Mouse (Mus musculus): ENCODE data around the gene Iqsec3. TPM values are rescaled to one million over a fixed set of nuclear protein-coding genes. Genes with fewer than 3 reads are reported as not detected.

Gene Iqsec3
- polyA plus RNA-seq (2015; fragmentation: Nextera tagmentation; extraction: Ambion mirVana): 0.16 and 0.18 TPM in 2 replicates

- H3K9ac ChIP-seq (ENCODE audit: low read depth, low read length): no peak within 1 kb of the TSS
- no peaks in the 10 kb centered on the region for H3K4me1 ChIP-seq (replicated peaks; ENCODE audit: control insufficient read depth, insufficient read depth, low read length)
- H3K27ac ChIP-seq (ENCODE audit: low read depth, low read length): no peak within 1 kb of the TSS
- no peaks in the 10 kb centered on the region for H3K9me3 ChIP-seq (ENCODE audit: control insufficient read depth)
- under 1% methylated on average over 52 of the region's 65 CpGs for WGBS
- H3K4me2 ChIP-seq (replicated peaks; ENCODE audit: low read depth): peak within 1 kb of the TSS; percentile 43
- peaks cover 9% of the 10 kb centered on the region for H3K27me3 ChIP-seq (replicated peaks; ENCODE audit: control insufficient read depth, insufficient read depth, low read length)
- TF ChIP-seq CTCF (IDR thresholded peaks at IDR 0.05; ENCODE audit: low read depth): no peak
- peak; percentile 75 for ATAC-seq
- H3K36me3 ChIP-seq (ENCODE audit: control insufficient read depth, insufficient read depth): no peaks in the 10 kb centered on the region
- H3K4me3 ChIP-seq (ENCODE audit: low read depth, low read length): no peak within 1 kb of the TSS
Observed at GRCm38 (mm10) chr6:121473093-121473821, at the start of gene Iqsec3. TSS of gene Iqsec3 (minus strand) at chr6:121473678.

GRCm38 (mm10) chr6:121522106-121522705 is 48.7 kb upstream of the Iqsec3 start:
- H3K9me3 ChIP-seq (ENCODE audit: control insufficient read depth): no peaks in the 10 kb centered on the region
- H3K4me2 ChIP-seq (replicated peaks; ENCODE audit: low read depth): no peak overlapping the region
- no peaks in the 10 kb centered on the region for H3K36me3 ChIP-seq (ENCODE audit: control insufficient read depth, insufficient read depth)
- no peaks in the 10 kb centered on the region for H3K4me1 ChIP-seq (replicated peaks; ENCODE audit: control insufficient read depth, insufficient read depth, low read length)
- ATAC-seq: no peak
- H3K4me3 ChIP-seq (ENCODE audit: low read depth, low read length): no peak overlapping the region
- no peak for TF ChIP-seq CTCF (IDR thresholded peaks at IDR 0.05; ENCODE audit: low read depth)
- no peak overlapping the region for H3K27ac ChIP-seq (ENCODE audit: low read depth, low read length)
- no peak overlapping the region for H3K9ac ChIP-seq (ENCODE audit: low read depth, low read length)
- 59% methylated on average over 5 of the region's 5 CpGs for WGBS
- H3K27me3 ChIP-seq (replicated peaks; ENCODE audit: control insufficient read depth, insufficient read depth, low read length): no peaks in the 10 kb centered on the region

- H3K27ac ChIP-seq (ENCODE audit: low read depth, low read length): no peak overlapping the region
- H3K9me3 ChIP-seq (ENCODE audit: control insufficient read depth): no peaks in the 10 kb centered on the region
- no peaks in the 10 kb centered on the region for H3K27me3 ChIP-seq (replicated peaks; ENCODE audit: control insufficient read depth, insufficient read depth, low read length)
- no peaks in the 10 kb centered on the region for H3K36me3 ChIP-seq (ENCODE audit: control insufficient read depth, insufficient read depth)
- H3K9ac ChIP-seq (ENCODE audit: low read depth, low read length): no peak overlapping the region
- no peaks in the 10 kb centered on the region for H3K4me1 ChIP-seq (replicated peaks; ENCODE audit: control insufficient read depth, insufficient read depth, low read length)
- no peak overlapping the region for H3K4me3 ChIP-seq (ENCODE audit: low read depth, low read length)
- no peak for TF ChIP-seq CTCF (IDR thresholded peaks at IDR 0.05; ENCODE audit: low read depth)
- no peak for ATAC-seq
- WGBS: 57% methylated on average over 3 of the region's 3 CpGs
- no peak overlapping the region for H3K4me2 ChIP-seq (replicated peaks; ENCODE audit: low read depth)
Observed at GRCm38 (mm10) chr6:121521030-121521429, 47.6 kb upstream of the Iqsec3 start.

- H3K9me3 ChIP-seq (ENCODE audit: control insufficient read depth): no peaks in the 10 kb centered on the region
- no peaks in the 10 kb centered on the region for H3K4me1 ChIP-seq (replicated peaks; ENCODE audit: control insufficient read depth, insufficient read depth, low read length)
- no peaks in the 10 kb centered on the region for H3K27me3 ChIP-seq (replicated peaks; ENCODE audit: control insufficient read depth, insufficient read depth, low read length)
- H3K36me3 ChIP-seq (ENCODE audit: control insufficient read depth, insufficient read depth): no peaks in the 10 kb centered on the region
- TF ChIP-seq CTCF (IDR thresholded peaks at IDR 0.05; ENCODE audit: low read depth): no peak
- H3K4me2 ChIP-seq (replicated peaks; ENCODE audit: low read depth): no peak overlapping the region
- no peak overlapping the region for H3K27ac ChIP-seq (ENCODE audit: low read depth, low read length)
- WGBS: 63% methylated on average over 2 of the region's 2 CpGs
- ATAC-seq: no peak
- H3K4me3 ChIP-seq (ENCODE audit: low read depth, low read length): no peak overlapping the region
- no peak overlapping the region for H3K9ac ChIP-seq (ENCODE audit: low read depth, low read length)
Observed at GRCm38 (mm10) chr6:121519896-121520295, 46.4 kb upstream of the Iqsec3 start.

- no peaks in the 10 kb centered on the region for H3K27me3 ChIP-seq (replicated peaks; ENCODE audit: control insufficient read depth, insufficient read depth, low read length)
- no peak overlapping the region for H3K9ac ChIP-seq (ENCODE audit: low read depth, low read length)
- H3K27ac ChIP-seq (ENCODE audit: low read depth, low read length): no peak overlapping the region
- no peaks in the 10 kb centered on the region for H3K36me3 ChIP-seq (ENCODE audit: control insufficient read depth, insufficient read depth)
- TF ChIP-seq CTCF (IDR thresholded peaks at IDR 0.05; ENCODE audit: low read depth): no peak
- no peaks in the 10 kb centered on the region for H3K4me1 ChIP-seq (replicated peaks; ENCODE audit: control insufficient read depth, insufficient read depth, low read length)
- ATAC-seq: no peak
- H3K4me2 ChIP-seq (replicated peaks; ENCODE audit: low read depth): no peak overlapping the region
- 64% methylated on average over 5 of the region's 5 CpGs for WGBS
- no peaks in the 10 kb centered on the region for H3K9me3 ChIP-seq (ENCODE audit: control insufficient read depth)
- H3K4me3 ChIP-seq (ENCODE audit: low read depth, low read length): no peak overlapping the region
Observed at GRCm38 (mm10) chr6:121519266-121519810, 45.9 kb upstream of the Iqsec3 start.

- TF ChIP-seq CTCF (IDR thresholded peaks at IDR 0.05; ENCODE audit: low read depth): no peak
- no peaks in the 10 kb centered on the region for H3K9me3 ChIP-seq (ENCODE audit: control insufficient read depth)
- 82% methylated on average over 6 of the region's 6 CpGs for WGBS
- H3K27me3 ChIP-seq (replicated peaks; ENCODE audit: control insufficient read depth, insufficient read depth, low read length): no peaks in the 10 kb centered on the region
- ATAC-seq: no peak
- no peak overlapping the region for H3K9ac ChIP-seq (ENCODE audit: low read depth, low read length)
- no peaks in the 10 kb centered on the region for H3K4me1 ChIP-seq (replicated peaks; ENCODE audit: control insufficient read depth, insufficient read depth, low read length)
- no peak overlapping the region for H3K4me2 ChIP-seq (replicated peaks; ENCODE audit: low read depth)
- H3K36me3 ChIP-seq (ENCODE audit: control insufficient read depth, insufficient read depth): no peaks in the 10 kb centered on the region
- H3K4me3 ChIP-seq (ENCODE audit: low read depth, low read length): no peak overlapping the region
- no peak overlapping the region for H3K27ac ChIP-seq (ENCODE audit: low read depth, low read length)
Observed at GRCm38 (mm10) chr6:121517726-121518125, 44.2 kb upstream of the Iqsec3 start.

Data from intestine, postnatal 0 days (tissue).